Mouse (Mus musculus): ENCODE data around the gene Rpl31. TPM values are rescaled to one million over a fixed set of nuclear protein-coding genes. Genes with fewer than 3 reads are reported as not detected.
A peak's percentile ranks its signal among the peaks of the same experiment; 100 is the strongest.

Gene Rpl31
- polyA plus RNA-seq, 1 experiment, result 18.9 TPM

DNA sequence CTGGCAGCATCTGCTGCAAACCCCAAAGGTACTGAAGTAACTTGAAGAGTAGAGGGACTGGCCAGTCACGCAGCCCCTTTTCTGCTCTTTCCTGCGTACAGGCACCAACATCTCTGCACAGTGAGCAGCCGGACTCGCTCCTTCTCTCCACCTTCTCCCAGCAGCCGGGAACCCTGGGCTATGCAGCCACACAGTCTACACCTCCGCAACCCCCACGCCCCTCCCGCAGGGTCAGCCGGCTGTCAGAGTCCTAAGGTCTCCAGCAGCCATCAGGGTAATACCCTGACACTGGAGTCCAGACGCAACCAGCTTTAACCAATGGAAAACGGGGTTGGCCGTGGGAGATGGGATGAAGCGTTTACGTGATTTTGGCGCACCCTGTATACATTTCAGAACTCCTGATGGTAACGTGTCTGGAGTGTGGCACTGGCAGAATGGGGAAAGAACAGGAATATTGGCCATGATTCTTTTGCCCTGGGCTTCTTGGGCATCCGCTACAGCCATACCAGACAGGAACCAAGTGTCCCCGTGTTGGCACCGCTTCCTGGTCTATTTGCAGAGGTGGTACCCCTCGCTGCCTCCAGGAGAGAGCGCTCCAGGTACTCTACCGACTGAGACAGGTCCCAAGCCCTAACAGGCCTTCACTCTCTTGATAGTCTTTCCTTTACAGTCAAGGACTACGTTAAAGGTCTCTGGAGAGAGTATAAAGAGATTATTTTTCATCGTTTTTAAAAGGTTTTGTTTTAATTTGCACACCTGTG lies 5.7 kb upstream of the Rpl31 start:
- no peak overlapping the region for H3K4me3 ChIP-seq (replicated peaks)
- no peak for TF ChIP-seq GATA1 (IDR thresholded peaks at IDR 0.05; ENCODE audit: low read length)
- TF ChIP-seq TAL1 (IDR thresholded peaks at IDR 0.05; ENCODE audit: low read length), result no peak
- H3K27me3 ChIP-seq (ENCODE audit: control insufficient read depth), result peaks cover 13% of the 10 kb centered on the region
- H3K9me3 ChIP-seq (ENCODE audit: control insufficient read depth, low read length), result peaks cover 6% of the 10 kb centered on the region
- H3K4me1 ChIP-seq (ENCODE audit: control insufficient read depth), result peaks cover 28% of the 10 kb centered on the region
- no peaks in the 10 kb centered on the region for H3K36me3 ChIP-seq (ENCODE audit: control insufficient read depth)

GRCm38 (mm10) chr1:39362515-39362893 lies 5.1 kb upstream of the Rpl31 start:
- TF ChIP-seq TAL1 (IDR thresholded peaks at IDR 0.05; ENCODE audit: low read length) (no peak), GATA1 (IDR thresholded peaks at IDR 0.05; ENCODE audit: low read length) (no peak)
- Histone ChIP-seq H3K4me1 (ENCODE audit: control insufficient read depth) (peaks cover 34% of the 10 kb centered on the region), H3K27me3 (ENCODE audit: control insufficient read depth) (peaks cover 12% of the 10 kb centered on the region), H3K36me3 (ENCODE audit: control insufficient read depth) (no peaks in the 10 kb centered on the region), H3K4me3 (replicated peaks) (no peak overlapping the region), H3K9me3 (ENCODE audit: control insufficient read depth, low read length) (peaks cover 6% of the 10 kb centered on the region)

GRCm38 (mm10) chr1:39365562-39365961 lies 2.1 kb upstream of the Rpl31 start:
- H3K4me1 ChIP-seq (ENCODE audit: control insufficient read depth), result peaks cover 49% of the 10 kb centered on the region
- TF ChIP-seq GATA1 (IDR thresholded peaks at IDR 0.05; ENCODE audit: low read length), result no peak
- no peak for TF ChIP-seq TAL1 (IDR thresholded peaks at IDR 0.05; ENCODE audit: low read length)
- H3K36me3 ChIP-seq (ENCODE audit: control insufficient read depth), result peaks cover 17% of the 10 kb centered on the region
- H3K9me3 ChIP-seq (ENCODE audit: control insufficient read depth, low read length), result no peaks in the 10 kb centered on the region
- no peak overlapping the region for H3K4me3 ChIP-seq (replicated peaks)
- H3K27me3 ChIP-seq (ENCODE audit: control insufficient read depth), result peaks cover 7% of the 10 kb centered on the region

DNA sequence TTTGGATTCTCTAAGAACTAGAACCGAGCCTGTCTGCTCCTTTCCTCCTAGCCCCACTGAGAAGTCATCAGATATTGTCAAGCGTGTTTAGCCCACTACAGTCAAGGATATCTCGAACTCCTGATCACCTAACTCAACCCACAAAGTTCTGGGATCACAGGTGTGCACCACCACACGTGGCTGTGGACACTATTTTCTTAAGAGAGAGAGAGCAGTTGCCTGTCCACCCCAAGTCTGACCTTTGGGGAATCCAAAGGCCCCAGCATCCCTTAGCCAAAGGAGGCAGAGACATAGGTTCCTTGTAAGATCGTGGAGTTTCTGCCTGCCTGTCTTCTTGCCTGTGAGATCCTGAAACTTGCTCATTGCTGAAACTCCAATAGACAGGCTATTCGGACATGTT lies 597 bp upstream of the Rpl31 start:
- no peak for TF ChIP-seq TAL1 (IDR thresholded peaks at IDR 0.05; ENCODE audit: low read length)
- no peak for TF ChIP-seq GATA1 (IDR thresholded peaks at IDR 0.05; ENCODE audit: low read length)

GRCm38 (mm10) chr1:39368267-39368841 lies 712 bp downstream of the Rpl31 start:
- Histone ChIP-seq H3K36me3 (ENCODE audit: control insufficient read depth) (peaks cover 45% of the 10 kb centered on the region), H3K4me1 (ENCODE audit: control insufficient read depth) (peaks cover 34% of the 10 kb centered on the region), H3K27me3 (ENCODE audit: control insufficient read depth) (peaks cover 7% of the 10 kb centered on the region), H3K9me3 (ENCODE audit: control insufficient read depth, low read length) (no peaks in the 10 kb centered on the region), H3K4me3 (replicated peaks) (peak overlapping the region; percentile 70)
- TF ChIP-seq TAL1 (IDR thresholded peaks at IDR 0.05; ENCODE audit: low read length) (no peak), GATA1 (IDR thresholded peaks at IDR 0.05; ENCODE audit: low read length) (no peak)

More for the DNA sequence above, 597 bp upstream of the Rpl31 start:
- H3K27me3 ChIP-seq (ENCODE audit: control insufficient read depth), result peaks cover 7% of the 10 kb centered on the region
- no peaks in the 10 kb centered on the region for H3K9me3 ChIP-seq (ENCODE audit: control insufficient read depth, low read length)
- H3K36me3 ChIP-seq (ENCODE audit: control insufficient read depth), result peaks cover 32% of the 10 kb centered on the region
- H3K4me1 ChIP-seq (ENCODE audit: control insufficient read depth), result peaks cover 41% of the 10 kb centered on the region
- peak overlapping the region; percentile 70 for H3K4me3 ChIP-seq (replicated peaks)

- TF ChIP-seq GATA1 (IDR thresholded peaks at IDR 0.05; ENCODE audit: low read length) (no peak), TAL1 (IDR thresholded peaks at IDR 0.05; ENCODE audit: low read length) (no peak)
- Histone ChIP-seq H3K36me3 (ENCODE audit: control insufficient read depth) (peaks cover 65% of the 10 kb centered on the region), H3K4me1 (ENCODE audit: control insufficient read depth) (peaks cover 33% of the 10 kb centered on the region), H3K9me3 (ENCODE audit: control insufficient read depth, low read length) (no peaks in the 10 kb centered on the region), H3K27me3 (ENCODE audit: control insufficient read depth) (peaks cover 7% of the 10 kb centered on the region), H3K4me3 (replicated peaks) (peak overlapping the region; percentile 12)
Observed at GRCm38 (mm10) chr1:39370431-39370830, 2.8 kb downstream of the Rpl31 start.

- no peak overlapping the region for H3K4me3 ChIP-seq (replicated peaks)
- H3K4me1 ChIP-seq (ENCODE audit: control insufficient read depth), result peaks cover 27% of the 10 kb centered on the region
- H3K9me3 ChIP-seq (ENCODE audit: control insufficient read depth, low read length), result no peaks in the 10 kb centered on the region
- no peaks in the 10 kb centered on the region for H3K27me3 ChIP-seq (ENCODE audit: control insufficient read depth)
- TF ChIP-seq TAL1 (IDR thresholded peaks at IDR 0.05; ENCODE audit: low read length) (no peak), GATA1 (IDR thresholded peaks at IDR 0.05; ENCODE audit: low read length) (no peak)
- H3K36me3 ChIP-seq (ENCODE audit: control insufficient read depth), result peaks cover 76% of the 10 kb centered on the region
Observed at GRCm38 (mm10) chr1:39372220-39372843, 4.7 kb downstream of the Rpl31 start.

DNA sequence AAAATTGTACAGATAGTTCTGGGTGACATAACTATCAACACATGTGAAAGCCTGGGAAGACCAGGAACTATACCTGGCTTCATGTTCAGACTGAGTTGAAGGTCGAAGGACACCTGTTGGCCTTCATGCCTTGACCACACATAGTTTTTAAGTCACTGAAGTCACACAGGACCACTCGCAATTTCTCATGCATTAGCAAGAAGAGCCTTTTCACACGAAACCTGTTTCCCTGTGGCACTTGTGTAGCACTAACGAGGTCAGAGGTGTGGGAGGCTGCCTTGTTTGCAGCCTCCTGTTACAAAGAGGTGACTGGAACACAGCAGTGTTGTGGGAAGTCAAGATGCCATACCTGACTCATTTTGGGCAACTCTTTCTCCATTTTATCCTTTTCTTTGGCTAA lies 5.7 kb downstream of the Rpl31 start:
- TF ChIP-seq GATA1 (IDR thresholded peaks at IDR 0.05; ENCODE audit: low read length) (no peak), TAL1 (IDR thresholded peaks at IDR 0.05; ENCODE audit: low read length) (no peak)
- H3K36me3 ChIP-seq (ENCODE audit: control insufficient read depth), result peaks cover 83% of the 10 kb centered on the region
- no peaks in the 10 kb centered on the region for H3K27me3 ChIP-seq (ENCODE audit: control insufficient read depth)
- H3K9me3 ChIP-seq (ENCODE audit: control insufficient read depth, low read length), result no peaks in the 10 kb centered on the region
- no peak overlapping the region for H3K4me3 ChIP-seq (replicated peaks)
- H3K4me1 ChIP-seq (ENCODE audit: control insufficient read depth), result peaks cover 25% of the 10 kb centered on the region

DNA sequence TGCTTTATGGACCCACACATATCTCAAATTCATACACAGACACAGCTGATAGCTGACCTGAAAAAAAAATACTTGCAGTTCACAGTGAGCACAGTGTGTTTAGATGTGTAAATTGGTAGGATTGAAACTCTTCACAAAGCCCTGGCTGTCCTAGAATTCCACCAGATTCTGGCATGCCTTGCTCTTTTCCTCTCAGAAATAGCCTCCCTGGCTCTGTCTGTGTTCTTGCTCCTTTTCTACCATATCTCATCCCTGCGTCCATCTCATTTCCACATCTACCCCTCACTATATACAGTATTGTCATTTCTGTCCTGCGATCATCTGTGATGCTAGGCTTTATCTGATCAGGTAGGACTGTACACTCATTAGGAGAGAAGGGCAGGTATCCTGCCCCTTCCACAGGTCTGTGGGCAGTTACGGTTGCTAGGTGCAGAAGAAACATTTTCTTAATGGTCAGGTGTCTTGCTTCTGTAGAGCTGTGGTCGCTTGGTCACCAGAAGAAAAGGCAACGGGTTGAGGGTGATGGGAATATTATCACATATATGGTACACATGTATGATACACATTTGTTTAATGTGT lies 6.7 kb downstream of the Rpl31 start:
- no peaks in the 10 kb centered on the region for H3K27me3 ChIP-seq (ENCODE audit: control insufficient read depth)
- H3K4me1 ChIP-seq (ENCODE audit: control insufficient read depth), result peaks cover 21% of the 10 kb centered on the region
- H3K9me3 ChIP-seq (ENCODE audit: control insufficient read depth, low read length), result no peaks in the 10 kb centered on the region
- peaks cover 83% of the 10 kb centered on the region for H3K36me3 ChIP-seq (ENCODE audit: control insufficient read depth)
- H3K4me3 ChIP-seq (replicated peaks), result no peak overlapping the region
- TF ChIP-seq GATA1 (IDR thresholded peaks at IDR 0.05; ENCODE audit: low read length) (no peak), TAL1 (IDR thresholded peaks at IDR 0.05; ENCODE audit: low read length) (no peak)
